Mouse (Mus musculus): ENCODE measurements at regions not wholly inside any gene's neighbourhood (a gene's known extent, or its start where the extent isn't known, plus 50 kb on each side); places are given as distances from the start of the nearest gene placed in this dataset.
A peak's percentile ranks its signal among the peaks of the same experiment; 100 is the strongest.

- H3K9me3 ChIP-seq, result no peaks in the 10 kb centered on the region
- no peak overlapping the region for H3K4me3 ChIP-seq
- WGBS, result 64% methylated on average over 11 of the region's 11 CpGs
- no peaks in the 10 kb centered on the region for H3K36me3 ChIP-seq
- H3K27me3 ChIP-seq (replicated peaks), result no peaks in the 10 kb centered on the region
- H3K27ac ChIP-seq (replicated peaks), result no peak overlapping the region
- no peak overlapping the region for H3K9ac ChIP-seq
- no peak overlapping the region for H3K4me2 ChIP-seq
- ATAC-seq (ENCODE audit: extremely low read depth, insufficient number of reproducible peaks, low FRiP score, low TSS enrichment), result no peak
- 0 out of 2 replicates have a peak, but pooled peaks cover 9% of the 10 kb centered on the region for H3K4me1 ChIP-seq
Measured at GRCm38 (mm10) chr9:59193971-59194370, 97.4 kb upstream of the Adpgk start.

GRCm38 (mm10) chr9:59189141-59189540 lies 102.2 kb upstream of the Adpgk start:
- H3K36me3 ChIP-seq, result no peaks in the 10 kb centered on the region
- H3K4me1 ChIP-seq, result peaks cover 4% of the 10 kb centered on the region; the same call in 1 of the 2 replicates
- no peak overlapping the region for H3K4me3 ChIP-seq
- H3K27ac ChIP-seq (replicated peaks), result peak overlapping the region; percentile 12; the same call in 1 of the 2 replicates
- 68% methylated on average over 9 of the region's 9 CpGs for WGBS
- H3K9me3 ChIP-seq, result no peaks in the 10 kb centered on the region
- no peak overlapping the region for H3K9ac ChIP-seq
- H3K27me3 ChIP-seq (replicated peaks), result no peaks in the 10 kb centered on the region
- ATAC-seq (ENCODE audit: extremely low read depth, insufficient number of reproducible peaks, low FRiP score, low TSS enrichment), result no peak
- H3K4me2 ChIP-seq, result no peak overlapping the region

- 0 out of 2 replicates have a peak overlapping the region, but pooled peaks have one; percentile 12 for H3K27ac ChIP-seq (replicated peaks)
- peaks cover 4% of the 10 kb centered on the region; the same call in 1 of the 2 replicates for H3K4me1 ChIP-seq
- no peak for ATAC-seq (ENCODE audit: extremely low read depth, insufficient number of reproducible peaks, low FRiP score, low TSS enrichment)
- H3K9ac ChIP-seq, result no peak overlapping the region
- no peaks in the 10 kb centered on the region for H3K36me3 ChIP-seq
- H3K4me2 ChIP-seq, result no peak overlapping the region
- WGBS, result 71% methylated on average over 4 of the region's 4 CpGs
- H3K27me3 ChIP-seq (replicated peaks), result no peaks in the 10 kb centered on the region
- H3K4me3 ChIP-seq, result no peak overlapping the region
- H3K9me3 ChIP-seq, result no peaks in the 10 kb centered on the region
Measured at GRCm38 (mm10) chr9:59188411-59188810, 102.9 kb upstream of the Adpgk start.

- H3K36me3 ChIP-seq, result no peaks in the 10 kb centered on the region
- no peak overlapping the region for H3K4me3 ChIP-seq
- WGBS, result 46% methylated on average over 4 of the region's 4 CpGs
- no peak overlapping the region for H3K27ac ChIP-seq (replicated peaks)
- no peak for ATAC-seq (ENCODE audit: extremely low read depth, insufficient number of reproducible peaks, low FRiP score, low TSS enrichment)
- no peaks in the 10 kb centered on the region for H3K27me3 ChIP-seq (replicated peaks)
- no peak overlapping the region for H3K4me2 ChIP-seq
- H3K9me3 ChIP-seq, result no peaks in the 10 kb centered on the region
- no peak overlapping the region for H3K9ac ChIP-seq
- peaks cover 15% of the 10 kb centered on the region for H3K4me1 ChIP-seq
Measured at GRCm38 (mm10) chr9:59186326-59186725, 105.0 kb upstream of the Adpgk start.

- no peak overlapping the region for H3K27ac ChIP-seq (replicated peaks)
- peaks cover 13% of the 10 kb centered on the region for H3K4me1 ChIP-seq
- no peaks in the 10 kb centered on the region for H3K36me3 ChIP-seq
- 54% methylated on average over 3 of the region's 3 CpGs for whole genome bisulfite sequencing
- no peak for ATAC-seq (ENCODE audit: extremely low read depth, insufficient number of reproducible peaks, low FRiP score, low TSS enrichment)
- no peak overlapping the region for H3K4me3 ChIP-seq
- H3K9ac ChIP-seq, result no peak overlapping the region
- H3K27me3 ChIP-seq (replicated peaks), result no peaks in the 10 kb centered on the region
- no peaks in the 10 kb centered on the region for H3K9me3 ChIP-seq
- H3K4me2 ChIP-seq, result no peak overlapping the region
Measured at GRCm38 (mm10) chr9:59184089-59184488, 107.3 kb upstream of the Adpgk start.

GRCm38 (mm10) chr9:59182906-59183305 lies 108.5 kb upstream of the Adpgk start:
- H3K4me1 ChIP-seq, result peaks cover 12% of the 10 kb centered on the region
- 54% methylated on average over 6 of the region's 6 CpGs for WGBS
- H3K27me3 ChIP-seq (replicated peaks), result no peaks in the 10 kb centered on the region
- H3K36me3 ChIP-seq, result no peaks in the 10 kb centered on the region
- H3K27ac ChIP-seq (replicated peaks), result no peak overlapping the region
- H3K9ac ChIP-seq, result no peak overlapping the region
- no peaks in the 10 kb centered on the region for H3K9me3 ChIP-seq
- no peak overlapping the region for H3K4me3 ChIP-seq
- no peak for ATAC-seq (ENCODE audit: extremely low read depth, insufficient number of reproducible peaks, low FRiP score, low TSS enrichment)
- H3K4me2 ChIP-seq, result no peak overlapping the region

GRCm38 (mm10) chr9:59182490-59182889 lies 108.9 kb upstream of the Adpgk start:
- WGBS, result 46% methylated on average over 8 of the region's 8 CpGs
- H3K27ac ChIP-seq (replicated peaks), result no peak overlapping the region

GRCm38 (mm10) chr9:59171576-59171975 lies 119.8 kb upstream of the Adpgk start:
- WGBS, result 86% methylated on average over 2 of the region's 2 CpGs
- Histone ChIP-seq H3K27me3 (replicated peaks) (no peaks in the 10 kb centered on the region), H3K27ac (replicated peaks) (no peak overlapping the region)

More at GRCm38 (mm10) chr9:59182490-59182889, 108.9 kb upstream of the Adpgk start:
- Histone ChIP-seq H3K4me1 (peaks cover 12% of the 10 kb centered on the region), H3K9me3 (no peaks in the 10 kb centered on the region), H3K36me3 (no peaks in the 10 kb centered on the region), H3K27me3 (replicated peaks) (no peaks in the 10 kb centered on the region), H3K9ac (no peak overlapping the region), H3K4me3 (no peak overlapping the region), H3K4me2 (no peak overlapping the region)
- no peak for ATAC-seq (ENCODE audit: extremely low read depth, insufficient number of reproducible peaks, low FRiP score, low TSS enrichment)

GRCm38 (mm10) chr9:59163390-59163976 lies 127.2 kb upstream of the Neo1 start:
- Histone ChIP-seq H3K4me3 (no peak overlapping the region), H3K36me3 (no peaks in the 10 kb centered on the region), H3K27ac (replicated peaks) (no peak overlapping the region), H3K9ac (no peak overlapping the region), H3K27me3 (replicated peaks) (no peaks in the 10 kb centered on the region), H3K4me2 (no peak overlapping the region), H3K4me1 (no peaks in the 10 kb centered on the region), H3K9me3 (no peaks in the 10 kb centered on the region)
- no peak for ATAC-seq (ENCODE audit: extremely low read depth, insufficient number of reproducible peaks, low FRiP score, low TSS enrichment)
- WGBS, result 57% methylated on average over 6 of the region's 6 CpGs

More at GRCm38 (mm10) chr9:59171576-59171975, 119.8 kb upstream of the Adpgk start:
- 0 out of 2 replicates have a peak, but pooled peaks cover 3% of the 10 kb centered on the region for H3K4me1 ChIP-seq
- no peak for ATAC-seq (ENCODE audit: extremely low read depth, insufficient number of reproducible peaks, low FRiP score, low TSS enrichment)
- no peak overlapping the region for H3K4me3 ChIP-seq
- no peak overlapping the region for H3K9ac ChIP-seq
- no peak overlapping the region for H3K4me2 ChIP-seq
- 0 out of 2 replicates have a peak, but pooled peaks cover 10% of the 10 kb centered on the region for H3K9me3 ChIP-seq
- no peaks in the 10 kb centered on the region for H3K36me3 ChIP-seq

GRCm38 (mm10) chr9:59162954-59163353 lies 126.7 kb upstream of the Neo1 start:
- H3K9me3 ChIP-seq, result no peaks in the 10 kb centered on the region
- no peak overlapping the region for H3K4me3 ChIP-seq
- no peak for ATAC-seq (ENCODE audit: extremely low read depth, insufficient number of reproducible peaks, low FRiP score, low TSS enrichment)
- no peaks in the 10 kb centered on the region for H3K27me3 ChIP-seq (replicated peaks)
- WGBS, result 51% methylated on average over 4 of the region's 4 CpGs
- H3K27ac ChIP-seq (replicated peaks), result no peak overlapping the region
- H3K4me2 ChIP-seq, result no peak overlapping the region
- H3K36me3 ChIP-seq, result no peaks in the 10 kb centered on the region
- H3K9ac ChIP-seq, result no peak overlapping the region
- H3K4me1 ChIP-seq, result no peaks in the 10 kb centered on the region

GRCm38 (mm10) chr9:59157663-59158062 lies 121.4 kb upstream of the Neo1 start:
- Histone ChIP-seq H3K36me3 (no peaks in the 10 kb centered on the region), H3K9me3 (no peaks in the 10 kb centered on the region), H3K4me2 (no peak overlapping the region), H3K4me3 (no peak overlapping the region), H3K4me1 (peaks cover 12% of the 10 kb centered on the region; the same call in 1 of the 2 replicates), H3K9ac (no peak overlapping the region), H3K27ac (replicated peaks) (no peak overlapping the region), H3K27me3 (replicated peaks) (no peaks in the 10 kb centered on the region)
- ATAC-seq (ENCODE audit: extremely low read depth, insufficient number of reproducible peaks, low FRiP score, low TSS enrichment), result no peak
- WGBS, result 35% methylated on average over 5 of the region's 5 CpGs

GRCm38 (mm10) chr9:59153945-59154344 lies 117.7 kb upstream of the Neo1 start:
- H3K27me3 ChIP-seq (replicated peaks), result no peaks in the 10 kb centered on the region
- H3K27ac ChIP-seq (replicated peaks), result no peak overlapping the region
- 32% methylated on average over 3 of the region's 3 CpGs for WGBS
- H3K4me1 ChIP-seq, result peaks cover 12% of the 10 kb centered on the region; the same call in 1 of the 2 replicates
- no peak for ATAC-seq (ENCODE audit: extremely low read depth, insufficient number of reproducible peaks, low FRiP score, low TSS enrichment)
- no peak overlapping the region for H3K4me2 ChIP-seq
- no peaks in the 10 kb centered on the region for H3K9me3 ChIP-seq
- no peak overlapping the region for H3K4me3 ChIP-seq
- no peaks in the 10 kb centered on the region for H3K36me3 ChIP-seq
- H3K9ac ChIP-seq, result no peak overlapping the region
